Mouse (Mus musculus): ENCODE data around the gene Rcor1.

GRCm38 (mm10) chr12:111090801-111091200, 51.6 kb downstream of the Rcor1 start:
- TF ChIP-seq POLR2A (IDR thresholded peaks at IDR 0.05; ENCODE audit: control insufficient read depth, low read depth, low read length) (no peak), CTCF (IDR thresholded peaks at IDR 0.05; ENCODE audit: control insufficient read depth, insufficient read depth, insufficient replicate concordance, low read depth, low read length) (no peak)

Measured in testis, adult 2 months (tissue).